In genomic region chr8:117278234-117278633, GRCm38 (mm10) we compare ENCODE assay signal across 8 mouse cellular contexts. TPM values are rescaled to one million over a fixed set of nuclear protein-coding genes. Genes with fewer than 3 reads are reported as not detected.
A peak's percentile ranks its signal among the peaks of the same experiment; 100 is the strongest.
DNase-seq lines count a peak whose midpoint lies in the region; ATAC-seq and TF ChIP-seq lines count a peak whose summit lies in the region.

No protein-coding gene starts in this region.

- H3K4me1 ChIP-seq in cerebellum, adult 2 months (ENCODE audit: control insufficient read depth, insufficient read depth, low read length), result peaks cover 25% of the 10 kb centered on the region
- peaks cover 45% of the 10 kb centered on the region for H3K4me1 ChIP-seq in intestine, embryonic 16.5 days (ENCODE audit: control insufficient read depth, insufficient read depth, low read length)
- H3K4me1 ChIP-seq in midbrain, embryonic 15.5 days, result peaks cover 36% of the 10 kb centered on the region

- peak; percentile 63 for ATAC-seq in erythroid progenitor cell, adult 5-6 weeks (replicated peaks; ENCODE audit: low FRiP score, poor library complexity, severe bottlenecking)
- no peak for ATAC-seq in intestine, embryonic 16.5 days
- no peak for ATAC-seq in midbrain, embryonic 15.5 days (replicated peaks)

- peak overlapping the region; percentile 45; the same call in 1 of the 2 replicates for H3K27ac ChIP-seq in cerebellum, adult 2 months (ENCODE audit: insufficient read depth, low read length)
- H3K27ac ChIP-seq in intestine, embryonic 16.5 days (ENCODE audit: low read length), result peak overlapping the region; percentile 56; the same call in 1 of the 2 replicates
- H3K27ac ChIP-seq in midbrain, embryonic 15.5 days, result peak overlapping the region; percentile 68

- no peak for TF ChIP-seq CTCF in cerebellum, adult 2 months (IDR thresholded peaks at IDR 0.05; ENCODE audit: borderline replicate concordance, insufficient read depth, low read depth, low read length)

- no peaks in the 10 kb centered on the region for H3K27me3 ChIP-seq in cerebellum, adult 2 months (ENCODE audit: control insufficient read depth, insufficient read depth, low read length)
- no peaks in the 10 kb centered on the region for H3K27me3 ChIP-seq in intestine, embryonic 16.5 days (replicated peaks; ENCODE audit: control insufficient read depth, insufficient read depth, low read length)
- no peaks in the 10 kb centered on the region for H3K27me3 ChIP-seq in midbrain, embryonic 15.5 days (replicated peaks)

- no peak overlapping the region for H3K9ac ChIP-seq in intestine, embryonic 16.5 days (ENCODE audit: low read depth, low read length)
- H3K9ac ChIP-seq in midbrain, embryonic 15.5 days, result no peak overlapping the region

- peaks cover 2% of the 10 kb centered on the region; the same call in 1 of the 2 replicates for H3K36me3 ChIP-seq in intestine, embryonic 16.5 days (ENCODE audit: control insufficient read depth, insufficient read depth, low read length)
- H3K36me3 ChIP-seq in midbrain, embryonic 15.5 days (replicated peaks), result no peaks in the 10 kb centered on the region

- no peak for DNase-seq in cerebellum, adult 2 months
- no peak for DNase-seq in cerebellum, adult 8-10 months
- DNase-seq in adrenal gland, adult 18-20 months (ENCODE audit: low spot score in 2 of 2), result no peak
- no peak for DNase-seq in right cerebral cortex, adult 18-20 months
- DNase-seq in gastrocnemius, postnatal 25 days, result no peak

- no peak for TF ChIP-seq POLR2A in cerebellum, adult 2 months (IDR thresholded peaks at IDR 0.05; ENCODE audit: borderline replicate concordance, insufficient read depth, low read length)

- H3K9me3 ChIP-seq in intestine, embryonic 16.5 days (ENCODE audit: control insufficient read depth, low read length), result no peaks in the 10 kb centered on the region
- no peaks in the 10 kb centered on the region for H3K9me3 ChIP-seq in midbrain, embryonic 15.5 days

- WGBS in cerebellum, adult 2 months, result 88% methylated on average over 10 of the region's 10 CpGs
- WGBS in intestine, embryonic 16.5 days, result 83% methylated on average over 10 of the region's 10 CpGs
- WGBS in midbrain, embryonic 15.5 days, result 78% methylated on average over 10 of the region's 10 CpGs

- no peak overlapping the region for H3K4me3 ChIP-seq in cerebellum, adult 2 months (replicated peaks; ENCODE audit: insufficient read depth, low read depth, low read length)
- H3K4me3 ChIP-seq in intestine, embryonic 16.5 days (ENCODE audit: low read length), result no peak overlapping the region
- H3K4me3 ChIP-seq in midbrain, embryonic 15.5 days, result no peak overlapping the region

- no peak overlapping the region for H3K4me2 ChIP-seq in intestine, embryonic 16.5 days (ENCODE audit: low read depth, low read length)
- H3K4me2 ChIP-seq in midbrain, embryonic 15.5 days, result peak overlapping the region; percentile 27

RNA-seq across cellular contexts. Expression of gene Cmip, which starts 21.4 kb away (rescaled TPM):
- 64.7 and 64.9 TPM in 2 replicates for polyA plus RNA-seq in cerebellum, adult 2 months (2012; rRNA removed)
- total RNA-seq in erythroid progenitor cell, adult 5-6 weeks (2015; ENCODE audit: low replicate concordance), result 50.3 and 64.2 TPM in 2 replicates
- total RNA-seq in erythroid progenitor cell, adult 5-6 weeks (2017; ENCODE audit: low replicate concordance), result 42.0 and 49.3 TPM in 2 replicates
- 16.7 and 16.8 TPM in 2 replicates for polyA plus RNA-seq in intestine, embryonic 16.5 days (2015; fragmentation: Nextera tagmentation; extraction: Ambion mirVana)
- 188 and 197 TPM in 2 replicates for polyA plus RNA-seq in midbrain, embryonic 15.5 days (2015; fragmentation: Nextera tagmentation; extraction: Ambion mirVana)
- 100 to 1,000 TPM; 115 to 162 TPM for total RNA-seq in adrenal gland, adult 18-20 months (2021)
- total RNA-seq in gastrocnemius, postnatal 25 days (2021), result 10 to 100 TPM; 10.0 to 12.9 TPM
